Mouse (Mus musculus) testis, adult 10 weeks (tissue): Measurements from ENCODE around the gene Olfr243. TPM values are rescaled to one million over a fixed set of nuclear protein-coding genes. Genes with fewer than 3 reads are reported as not detected.

Experiments used
- polyA plus RNA-seq: library from polyadenylated mRNA; stranded (reverse); fragments of 350-450 nt; fragmentation: Illumina TruSeq; extraction: RNeasy Lipid Tissue Mini Kit (QIAGEN cat#74804); gene quantifications from one replicate; pipeline ENCODE4 v1.2.3, GENCODE M21; 2014; ENCODE audit warnings: low read depth, low replicate concordance

Gene Olfr243
- not detected for polyA plus RNA-seq

DNA sequence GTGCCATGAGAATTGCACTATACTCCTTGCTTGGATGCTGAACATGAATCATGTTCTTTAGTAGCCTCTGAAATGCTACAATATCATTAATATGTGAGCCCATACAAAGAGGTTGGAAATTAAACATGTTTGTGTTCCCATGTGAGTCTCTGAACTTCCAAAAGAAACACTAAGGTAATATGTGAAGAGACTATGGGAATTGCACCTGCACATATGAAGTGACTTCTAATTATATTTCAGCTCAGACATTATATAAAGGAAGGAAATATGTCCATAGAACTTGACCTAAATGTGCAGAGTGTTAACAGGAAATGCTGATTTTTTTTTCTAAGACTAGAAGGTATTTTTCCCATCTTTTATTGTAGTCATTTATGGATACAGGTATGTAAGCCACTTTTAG, at the start of gene Olfr243:
Olfr243 (plus strand) TSS at position 301 of the 400 bp plus-strand sequence.

DNA sequence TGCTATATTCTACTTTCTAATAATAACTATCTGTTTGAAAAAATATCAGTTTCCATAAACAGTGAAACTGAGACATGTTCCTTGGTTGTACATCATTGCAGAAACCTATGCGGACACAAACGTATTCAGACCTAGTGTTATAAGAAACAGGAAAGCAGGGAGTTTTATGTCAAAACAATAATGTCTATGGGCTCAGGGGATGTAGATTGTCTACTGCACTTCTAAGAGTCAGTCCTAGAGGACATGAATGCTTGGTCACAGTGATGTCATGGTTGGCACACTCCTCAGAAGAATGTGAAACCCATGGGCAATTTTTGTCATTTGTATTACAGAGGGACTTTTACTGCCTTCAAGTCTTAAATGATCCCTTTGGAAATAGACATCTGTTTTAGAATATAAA, 43.4 kb upstream of the Olfr243 start, which contains the start of gene Olfr624:
Olfr624 (minus strand) TSS at position 101 of the 400 bp plus-strand sequence.

DNA sequence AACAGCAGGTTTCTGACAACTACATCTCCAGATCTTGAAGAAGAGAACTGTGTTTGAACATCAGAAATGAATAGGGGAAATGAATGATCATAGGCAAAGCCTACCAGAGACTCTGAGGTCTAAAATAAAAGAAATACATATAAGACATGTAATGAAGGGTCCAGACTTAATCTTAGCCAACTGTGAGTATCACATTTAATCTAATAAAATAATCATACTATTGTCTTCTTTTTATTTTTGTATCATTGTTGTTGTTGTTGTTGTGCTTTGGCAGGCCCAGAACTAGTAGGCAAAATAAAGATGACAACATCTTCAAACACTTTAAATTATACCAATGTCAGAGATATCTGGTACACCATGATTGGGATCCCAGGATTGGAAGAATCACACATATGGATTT, 32.1 kb upstream of the Olfr243 start, which contains the start of gene Olfr625-ps1:
Olfr625-ps1 (plus strand) TSS at position 301 of the 400 bp plus-strand sequence.

DNA sequence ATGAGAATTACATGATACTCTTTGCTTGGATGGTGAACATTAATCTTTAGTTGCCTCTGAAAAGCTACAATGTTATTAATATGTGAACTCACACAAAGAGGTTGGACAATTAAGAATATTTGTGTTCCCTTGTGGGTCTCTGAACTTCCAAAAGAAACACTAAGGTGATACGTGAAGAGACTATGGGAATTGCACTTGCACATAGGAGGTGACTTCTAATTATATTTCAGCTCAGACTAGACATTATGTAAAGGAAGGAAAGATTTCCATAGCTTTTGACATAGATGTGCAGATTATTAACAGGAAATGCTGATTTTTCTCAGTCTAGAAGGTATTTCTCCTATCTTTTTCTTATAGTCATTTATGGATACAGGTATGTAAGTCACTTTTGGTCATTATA, 15.6 kb downstream of the Olfr243 start, which contains the start of gene Olfr628:
Olfr628 (plus strand) TSS at position 301 of the 400 bp plus-strand sequence.

DNA sequence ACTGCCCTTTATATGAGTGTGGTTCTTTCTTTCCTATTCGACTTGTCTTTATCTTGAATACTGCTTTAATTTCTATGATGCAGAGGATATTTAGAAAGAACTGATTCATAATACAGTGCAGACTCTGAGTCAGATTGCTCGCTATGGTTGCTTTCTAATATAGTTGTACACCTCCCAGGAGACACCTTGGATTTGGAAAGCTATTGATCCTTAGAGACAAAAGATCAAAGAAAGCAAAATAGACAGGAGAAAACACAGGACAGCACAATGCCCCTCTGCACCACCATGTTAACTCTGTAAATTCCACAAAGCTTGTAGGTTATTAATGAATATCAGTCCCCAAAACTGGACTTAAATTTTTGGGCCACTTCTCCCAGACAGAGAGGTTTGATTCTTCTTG, 30.4 kb downstream of the Olfr243 start, which contains the start of gene Olfr629:
Olfr629 (minus strand) TSS at position 101 of the 400 bp plus-strand sequence.

DNA sequence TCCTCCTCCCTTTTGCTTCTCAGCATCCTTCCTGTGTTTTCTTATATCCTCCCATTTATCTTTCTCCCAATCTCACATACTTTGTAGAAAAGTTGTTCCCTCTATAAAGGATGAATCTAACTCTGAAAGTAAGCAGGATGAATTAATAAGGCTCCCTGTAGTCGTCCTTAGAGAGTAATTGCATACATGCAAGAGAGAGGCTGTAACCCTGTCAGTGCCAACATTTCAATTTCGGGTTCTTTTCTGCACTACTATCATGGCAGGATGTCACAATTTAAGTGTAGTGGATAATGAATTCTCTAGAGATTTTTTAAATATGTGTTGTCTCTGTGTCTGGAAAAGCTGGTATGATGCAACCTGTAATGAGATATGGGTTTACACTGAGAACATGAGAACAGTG, 42.8 kb downstream of the Olfr243 start, which contains the start of gene Olfr630:
Olfr630 (minus strand) TSS at position 101 of the 400 bp plus-strand sequence.

Other genes with a start within 250 kb of the Olfr243 start
- not detected for gene Olfr608, start 244.8 kb upstream of the Olfr243 start, polyA plus RNA-seq
- gene Olfr609, start 216.6 kb upstream of the Olfr243 start, polyA plus RNA-seq: not detected
- gene Olfr610, start 202.5 kb upstream of the Olfr243 start, polyA plus RNA-seq: not detected
- not detected for gene Olfr611, start 193.8 kb upstream of the Olfr243 start, polyA plus RNA-seq
- gene Olfr612, start 172.0 kb upstream of the Olfr243 start, polyA plus RNA-seq: not detected
- gene Olfr613, start 166.6 kb upstream of the Olfr243 start, polyA plus RNA-seq: not detected
- gene Olfr615, start 158.6 kb upstream of the Olfr243 start, polyA plus RNA-seq: not detected
- 0.38 TPM for gene Olfr616, start 145.5 kb upstream of the Olfr243 start, polyA plus RNA-seq
- gene Olfr617, start 141.6 kb upstream of the Olfr243 start, polyA plus RNA-seq: not detected
- not detected for gene Olfr618, start 124.6 kb upstream of the Olfr243 start, polyA plus RNA-seq
- not detected for gene Olfr619, start 114.1 kb upstream of the Olfr243 start, polyA plus RNA-seq
- not detected for gene Olfr620, start 102.1 kb upstream of the Olfr243 start, polyA plus RNA-seq
- not detected for gene Olfr622, start 72.0 kb upstream of the Olfr243 start, polyA plus RNA-seq
- gene Olfr623, start 51.0 kb upstream of the Olfr243 start, polyA plus RNA-seq: not detected
- gene Olfr624, start 43.5 kb upstream of the Olfr243 start, polyA plus RNA-seq: 0.06 TPM
- gene Olfr625-ps1, start 32.0 kb upstream of the Olfr243 start, polyA plus RNA-seq: not detected
- not detected for gene Olfr628, start 15.7 kb downstream of the Olfr243 start, polyA plus RNA-seq
- not detected for gene Olfr629, start 30.3 kb downstream of the Olfr243 start, polyA plus RNA-seq
- gene Olfr630, start 42.7 kb downstream of the Olfr243 start, polyA plus RNA-seq: not detected
- not detected for gene Olfr69, start 56.9 kb downstream of the Olfr243 start, polyA plus RNA-seq
- gene Olfr68, start 65.0 kb downstream of the Olfr243 start, polyA plus RNA-seq: not detected
- gene Olfr67, start 77.2 kb downstream of the Olfr243 start, polyA plus RNA-seq: not detected
- 0.62 TPM for gene Hbb-bt, start 99.3 kb downstream of the Olfr243 start, polyA plus RNA-seq
- gene Hbb-bs, start 113.4 kb downstream of the Olfr243 start, polyA plus RNA-seq: 9.6 TPM
- gene Hbb-bh2, start 125.8 kb downstream of the Olfr243 start, polyA plus RNA-seq: not detected
- gene Hbb-bh1, start 128.5 kb downstream of the Olfr243 start, polyA plus RNA-seq: not detected
- gene Hbb-y, start 138.5 kb downstream of the Olfr243 start, polyA plus RNA-seq: not detected
- gene Olfr66, start 171.6 kb downstream of the Olfr243 start, polyA plus RNA-seq: not detected
- gene Olfr64, start 179.8 kb downstream of the Olfr243 start, polyA plus RNA-seq: not detected
- gene Olfr65, start 188.8 kb downstream of the Olfr243 start, polyA plus RNA-seq: not detected
- not detected for gene Olfr631, start 214.2 kb downstream of the Olfr243 start, polyA plus RNA-seq
- gene Olfr632, start 219.7 kb downstream of the Olfr243 start, polyA plus RNA-seq: not detected
- gene Olfr633, start 229.8 kb downstream of the Olfr243 start, polyA plus RNA-seq: not detected